Mouse (Mus musculus): ENCODE results near the gene Rpap3. TPM values are rescaled to one million over a fixed set of nuclear protein-coding genes. Genes with fewer than 3 reads are reported as not detected.

Rpap3 gene
- 7.9 to 17.5 TPM (median 14.1 TPM) in 3 replicates for total RNA-seq (2017)

GRCm38 (mm10) chr15:97705211-97706050 lies at the start of gene Rpap3:
Gene Rpap3, minus strand, starts transcription at chr15:97705825.
- peak; percentile 76 for ATAC-seq (replicated peaks; ENCODE audit: insufficient number of reproducible peaks, low FRiP score, low TSS enrichment, poor library complexity, severe bottlenecking)

DNA sequence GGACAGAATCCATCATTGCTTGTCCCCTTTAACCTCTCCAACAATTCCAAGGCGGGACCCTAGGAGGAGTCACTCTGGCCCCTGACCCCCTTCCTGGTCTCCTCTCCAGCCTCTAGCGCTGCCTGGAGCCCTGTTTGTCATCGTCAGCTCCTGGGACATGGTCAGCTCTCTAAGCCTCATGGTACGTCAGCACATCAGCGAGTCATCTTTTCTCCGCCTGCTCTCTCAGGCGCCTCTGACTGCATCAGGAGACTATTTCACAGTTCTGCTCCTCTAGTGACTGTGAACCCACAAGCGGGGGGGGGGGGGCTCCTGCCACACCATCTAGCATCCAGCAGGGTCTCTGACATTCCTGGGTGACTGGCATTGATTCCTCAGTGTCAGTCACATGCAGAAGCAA lies 49.7 kb upstream of the Rpap3 start:
- no peak for ATAC-seq (replicated peaks; ENCODE audit: insufficient number of reproducible peaks, low FRiP score, low TSS enrichment, poor library complexity, severe bottlenecking)

- ATAC-seq (replicated peaks; ENCODE audit: insufficient number of reproducible peaks, low FRiP score, low TSS enrichment, poor library complexity, severe bottlenecking) = no peak
These were observed 48.9 kb upstream of the Rpap3 start for GRCm38 (mm10) chr15:97754476-97754875.

DNA sequence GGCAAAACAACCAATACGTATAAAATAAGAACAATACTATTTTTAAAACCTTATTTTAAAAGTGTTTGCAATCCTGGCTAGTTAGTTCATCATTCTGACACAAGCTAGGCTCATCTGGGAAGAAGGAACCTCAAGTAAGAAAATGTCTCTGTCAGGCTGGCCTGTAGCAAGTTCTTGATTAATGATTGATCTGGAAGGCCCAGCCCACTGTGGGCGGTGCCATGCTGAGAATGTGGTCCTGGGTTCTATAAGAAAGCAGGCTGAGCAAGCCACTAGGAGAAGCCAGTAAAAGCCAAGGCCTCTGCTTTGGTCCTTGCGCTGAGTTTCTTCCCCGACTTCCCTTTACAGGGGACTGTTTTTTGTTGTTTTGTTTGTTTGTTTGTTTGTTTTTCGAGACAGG lies 46.9 kb upstream of the Rpap3 start:
- ATAC-seq (replicated peaks; ENCODE audit: insufficient number of reproducible peaks, low FRiP score, low TSS enrichment, poor library complexity, severe bottlenecking) = no peak

GRCm38 (mm10) chr15:97751676-97752075 lies 46.1 kb upstream of the Rpap3 start:
- no peak for ATAC-seq (replicated peaks; ENCODE audit: insufficient number of reproducible peaks, low FRiP score, low TSS enrichment, poor library complexity, severe bottlenecking)

DNA sequence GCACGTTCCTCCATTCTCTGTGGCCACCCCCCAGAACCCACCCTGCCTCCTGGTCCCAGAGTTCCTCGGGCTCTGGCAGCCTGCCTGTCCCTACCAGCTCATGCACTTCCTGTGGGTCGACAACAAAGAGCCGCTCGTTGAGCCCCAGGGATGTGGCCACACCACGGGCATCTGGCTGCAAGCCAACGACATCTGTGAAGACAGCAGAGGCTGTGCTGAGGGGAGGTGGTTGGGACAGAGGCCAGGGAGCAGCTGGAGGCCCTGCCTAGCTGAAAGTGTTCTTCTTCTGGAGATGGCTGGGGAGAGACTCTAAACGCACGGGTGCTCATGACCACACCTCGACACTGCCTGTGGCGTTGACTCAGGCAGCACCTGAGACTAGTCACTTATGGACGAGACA lies 45.1 kb upstream of the Rpap3 start:
- 0 out of 2 replicates have a peak, but pooled peaks have one; percentile 34 for ATAC-seq (replicated peaks; ENCODE audit: insufficient number of reproducible peaks, low FRiP score, low TSS enrichment, poor library complexity, severe bottlenecking)

- ATAC-seq (replicated peaks; ENCODE audit: insufficient number of reproducible peaks, low FRiP score, low TSS enrichment, poor library complexity, severe bottlenecking) = no peak
These were observed 44.2 kb upstream of the Rpap3 start for GRCm38 (mm10) chr15:97749841-97750240.

- ATAC-seq (replicated peaks; ENCODE audit: insufficient number of reproducible peaks, low FRiP score, low TSS enrichment, poor library complexity, severe bottlenecking) = no peak
These were observed 43.8 kb upstream of the Rpap3 start for GRCm38 (mm10) chr15:97749397-97749796.

DNA sequence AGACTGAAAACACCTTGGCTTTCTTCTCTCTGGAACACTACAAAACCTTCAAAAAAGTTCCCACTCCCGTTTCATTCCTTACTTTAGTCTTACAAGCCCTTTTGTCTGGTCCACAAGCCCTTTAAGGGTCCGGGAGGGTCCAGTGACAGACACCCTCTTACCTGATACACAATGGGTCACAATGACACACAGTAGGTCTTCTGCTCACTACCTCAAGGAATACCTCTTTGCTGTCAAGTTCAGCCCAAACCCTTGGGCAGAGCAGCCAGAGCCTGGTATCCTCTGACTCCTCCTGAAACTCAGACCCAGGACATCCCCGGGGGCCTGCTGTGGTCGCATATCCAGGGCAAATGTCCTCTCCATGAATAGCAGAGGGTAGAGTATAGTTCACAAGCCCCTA lies 43.3 kb upstream of the Rpap3 start:
- no peak for ATAC-seq (replicated peaks; ENCODE audit: insufficient number of reproducible peaks, low FRiP score, low TSS enrichment, poor library complexity, severe bottlenecking)

- no peak for ATAC-seq (replicated peaks; ENCODE audit: insufficient number of reproducible peaks, low FRiP score, low TSS enrichment, poor library complexity, severe bottlenecking)
These were observed 42.7 kb upstream of the Rpap3 start for GRCm38 (mm10) chr15:97748309-97748708.

- ATAC-seq (replicated peaks; ENCODE audit: insufficient number of reproducible peaks, low FRiP score, low TSS enrichment, poor library complexity, severe bottlenecking) = no peak
These were observed 41.9 kb upstream of the Rpap3 start for GRCm38 (mm10) chr15:97747486-97747885.

DNA sequence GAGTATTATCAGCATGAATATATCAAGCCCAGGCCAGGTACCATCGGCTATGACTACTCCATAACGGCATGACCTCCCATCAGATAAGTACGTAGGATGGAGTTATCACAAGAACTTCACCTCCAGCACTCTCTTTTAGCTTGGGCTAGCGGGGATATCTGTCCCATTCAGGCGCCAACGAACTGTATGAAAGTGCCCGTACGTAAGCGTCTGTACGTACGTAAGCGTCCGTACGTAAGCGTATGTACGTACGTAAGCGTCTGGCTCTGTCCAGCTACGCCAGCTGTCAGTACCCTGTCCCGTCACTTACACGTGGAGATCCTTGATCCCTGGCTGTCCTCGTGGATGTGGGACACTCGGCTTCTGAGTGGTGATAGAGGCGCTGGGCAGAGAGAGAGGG lies 41.1 kb upstream of the Rpap3 start:
- no peak for ATAC-seq (replicated peaks; ENCODE audit: insufficient number of reproducible peaks, low FRiP score, low TSS enrichment, poor library complexity, severe bottlenecking)

DNA sequence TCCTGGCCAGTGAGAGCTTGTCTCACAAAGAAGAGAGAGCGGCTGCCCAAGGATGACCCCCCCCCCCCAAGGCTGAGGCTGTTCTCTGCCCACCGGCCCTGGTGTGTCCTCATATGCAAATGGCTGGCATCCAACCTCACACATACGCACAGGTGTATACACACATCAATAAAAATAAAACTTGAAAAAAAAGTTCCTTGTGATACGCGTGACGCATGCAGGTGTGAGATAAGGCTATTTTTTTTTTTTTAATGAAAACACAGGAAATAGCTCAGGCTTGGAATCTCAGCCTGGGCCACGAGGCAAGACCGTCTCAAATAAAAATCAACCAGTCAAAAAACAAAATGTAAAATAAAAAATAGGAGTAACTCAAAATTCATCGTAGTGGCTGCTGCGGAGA lies 40.7 kb upstream of the Rpap3 start:
- no peak for ATAC-seq (replicated peaks; ENCODE audit: insufficient number of reproducible peaks, low FRiP score, low TSS enrichment, poor library complexity, severe bottlenecking)

DNA sequence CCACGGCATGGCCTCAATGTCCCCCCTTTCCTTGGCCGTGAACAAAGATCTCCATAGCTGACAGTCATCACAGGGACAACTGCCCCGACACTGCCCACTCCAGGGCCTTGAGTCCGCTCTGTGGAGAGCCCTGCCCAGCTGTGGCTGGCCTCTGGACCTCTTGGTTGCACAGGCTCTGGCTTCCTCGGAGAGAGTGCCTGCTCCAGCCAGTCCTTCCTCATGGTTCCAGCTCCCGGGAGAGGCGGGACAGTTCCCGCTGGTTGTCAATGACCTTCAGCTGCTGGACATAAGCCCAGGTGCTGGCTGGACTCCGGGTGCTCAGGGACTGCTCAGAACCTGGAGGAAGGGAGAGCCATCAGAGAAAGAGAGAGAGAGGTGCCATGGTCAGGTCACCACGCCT lies 39.7 kb upstream of the Rpap3 start:
- ATAC-seq (replicated peaks; ENCODE audit: insufficient number of reproducible peaks, low FRiP score, low TSS enrichment, poor library complexity, severe bottlenecking) = no peak

DNA sequence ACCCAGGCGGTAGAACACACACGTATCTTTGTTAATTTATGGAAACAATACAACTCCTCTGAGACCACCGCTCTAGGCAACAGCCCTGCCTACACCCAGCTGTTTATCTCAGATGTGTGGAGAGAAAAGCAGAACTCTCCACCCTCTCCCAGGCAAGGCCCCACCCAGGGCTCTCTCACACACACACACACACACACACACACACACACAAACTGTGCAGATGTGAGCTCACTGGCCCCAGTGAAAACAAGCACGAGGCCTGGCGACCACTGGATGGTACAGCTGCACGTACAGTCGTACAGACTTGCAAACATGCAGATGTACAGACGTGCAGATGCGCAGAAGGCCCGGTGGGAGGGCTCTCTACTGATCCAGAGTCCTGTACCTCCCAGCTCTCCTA lies 39.3 kb upstream of the Rpap3 start:
- no peak for ATAC-seq (replicated peaks; ENCODE audit: insufficient number of reproducible peaks, low FRiP score, low TSS enrichment, poor library complexity, severe bottlenecking)

DNA sequence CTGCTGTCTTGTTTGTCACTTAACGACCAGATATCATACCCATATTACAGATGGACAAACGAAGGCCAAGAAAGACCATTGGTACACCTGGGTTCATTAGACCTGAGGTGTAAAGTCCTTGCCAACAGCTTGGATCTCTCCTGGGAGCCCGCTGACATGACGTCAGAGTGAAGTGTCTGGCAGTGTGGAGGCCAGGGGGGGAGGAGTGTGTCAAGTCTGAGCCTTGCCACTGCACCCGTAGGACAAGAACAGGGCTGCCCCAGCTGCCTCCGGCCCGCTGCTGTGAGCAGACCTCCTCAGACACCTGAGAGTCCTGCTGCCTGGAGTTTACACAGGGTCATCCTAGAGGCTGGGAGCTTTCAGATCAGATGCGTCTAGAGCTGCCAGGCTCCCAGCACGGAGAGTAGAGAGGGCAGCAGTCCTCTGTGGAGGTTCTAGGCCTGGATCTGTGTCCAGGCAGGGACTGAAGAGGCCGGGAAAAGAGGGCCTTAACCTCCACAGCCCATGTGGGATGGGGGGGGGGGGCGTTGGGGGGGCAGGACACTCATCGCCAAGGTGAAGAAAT lies 38.4 kb upstream of the Rpap3 start:
- ATAC-seq (replicated peaks; ENCODE audit: insufficient number of reproducible peaks, low FRiP score, low TSS enrichment, poor library complexity, severe bottlenecking) = no peak

GRCm38 (mm10) chr15:97743210-97743609 lies 37.6 kb upstream of the Rpap3 start:
- no peak for ATAC-seq (replicated peaks; ENCODE audit: insufficient number of reproducible peaks, low FRiP score, low TSS enrichment, poor library complexity, severe bottlenecking)

DNA sequence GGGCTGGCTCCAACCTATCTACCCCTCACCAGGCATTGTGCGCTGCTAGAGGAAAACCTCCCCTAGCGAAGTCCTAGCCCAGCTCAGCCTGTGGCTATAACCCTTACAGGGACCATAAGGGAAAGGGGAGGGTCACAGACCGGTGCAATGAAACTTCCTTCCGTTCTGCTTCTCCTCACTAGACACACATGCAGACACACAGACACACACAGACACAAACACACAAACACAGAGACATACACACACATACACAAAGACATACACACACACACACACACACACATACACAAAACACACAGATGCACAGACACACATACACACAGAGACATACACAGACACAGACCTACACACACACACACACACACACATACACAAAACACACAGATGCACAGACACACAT lies 37.0 kb upstream of the Rpap3 start:
- ATAC-seq (replicated peaks; ENCODE audit: insufficient number of reproducible peaks, low FRiP score, low TSS enrichment, poor library complexity, severe bottlenecking) = no peak

DNA sequence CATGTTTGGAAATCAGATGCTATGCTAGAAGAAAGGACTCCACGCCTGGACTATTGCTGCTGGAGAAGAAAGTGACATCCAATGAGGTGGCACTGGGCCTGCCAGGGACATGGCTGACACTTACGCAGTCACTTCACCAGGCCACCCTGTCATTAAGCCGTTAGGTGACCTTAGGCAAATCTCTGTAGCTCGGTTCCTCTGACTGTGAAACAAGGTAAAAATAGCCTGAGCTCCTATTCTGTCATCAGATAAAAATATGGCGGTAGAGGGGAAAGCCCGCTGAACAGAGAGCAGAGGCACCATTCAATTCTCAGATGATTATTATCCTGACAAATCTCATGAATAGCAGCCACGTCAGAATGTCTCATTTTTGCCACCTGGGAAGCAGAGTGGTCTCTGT lies 36.4 kb upstream of the Rpap3 start:
- ATAC-seq (replicated peaks; ENCODE audit: insufficient number of reproducible peaks, low FRiP score, low TSS enrichment, poor library complexity, severe bottlenecking) = 0 out of 2 replicates have a peak, but pooled peaks have one; percentile 19

DNA sequence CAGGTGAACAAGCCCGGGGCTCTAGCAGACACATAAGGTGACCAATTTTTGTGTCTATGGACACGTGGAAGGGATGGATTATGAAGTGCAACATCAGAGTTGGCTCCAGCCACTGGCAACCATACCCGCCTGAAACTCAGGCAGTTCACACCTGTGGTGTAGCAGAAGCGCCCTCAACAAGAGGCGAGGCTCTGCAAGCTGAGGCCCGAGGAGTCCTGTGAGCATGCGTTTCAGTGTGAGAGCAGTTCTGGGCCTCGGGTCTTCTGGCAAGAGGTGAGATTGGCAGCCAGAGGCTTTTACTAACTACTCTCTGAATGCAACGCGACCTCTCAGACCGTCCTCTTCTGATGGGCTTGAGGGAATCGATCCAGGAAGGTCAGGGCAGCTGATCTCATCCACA lies 36.0 kb upstream of the Rpap3 start:
- no peak for ATAC-seq (replicated peaks; ENCODE audit: insufficient number of reproducible peaks, low FRiP score, low TSS enrichment, poor library complexity, severe bottlenecking)
